Mouse (Mus musculus) heart, embryonic 14.5 days (tissue): ENCODE data around the gene Tmf1. TPM values are rescaled to one million over a fixed set of nuclear protein-coding genes. Genes with fewer than 3 reads are reported as not detected.

Experiments used
- ATAC-seq: fragments of 200-750 bp; cut with Nextera tagmentation; 2 replicates; pipeline ENCODE4 v1.8.0; 2017; ENCODE audit warnings: low read depth, moderate TSS enrichment; ENCODE audit not compliant: insufficient number of reproducible peaks, insufficient read depth, low FRiP score
- H3K27ac ChIP-seq, 2 experiments: fragments of 200-500 bp in 1 of 2; fragments of 300-500 bp in 1 of 2; sonication (generic) in 1 of 2; replicated peaks in 1 of 2; 2 replicates each; pipeline ENCODE4 v1.5.1; 2012 to 2014; ENCODE audit warnings: low read depth in 2 of 2, low read length in 2 of 2, control low read depth in 1 of 2, mild to moderate bottlenecking in 1 of 2, mixed read lengths in 1 of 2; ENCODE audit not compliant: control insufficient read depth in 1 of 2, insufficient read depth in 1 of 2
- H3K27me3 ChIP-seq: fragments of 300-500 bp; sonication (generic); 2 replicates; pipeline ENCODE4 v1.6.1; 2014; ENCODE audit warnings: mild to moderate bottlenecking, low read length, control low read depth; ENCODE audit not compliant: control insufficient read depth, insufficient read depth
- H3K36me3 ChIP-seq: fragments of 300-500 bp; sonication (generic); 2 replicates; pipeline ENCODE4 v1.6.1; 2014; ENCODE audit warnings: mild to moderate bottlenecking, control low read depth, low read length, mixed read lengths; ENCODE audit not compliant: control insufficient read depth, insufficient read depth
- H3K4me1 ChIP-seq, 2 experiments: fragments of 200-500 bp in 1 of 2; fragments of 300-500 bp in 1 of 2; sonication (generic) in 1 of 2; 2 replicates each; pipeline ENCODE4 v1.6.1; 2012 to 2014; ENCODE audit warnings: low read length in 2 of 2, control low read depth in 1 of 2, mixed read lengths in 1 of 2; ENCODE audit not compliant: control insufficient read depth in 2 of 2, insufficient read depth in 2 of 2
- H3K4me2 ChIP-seq: fragments of 300-500 bp; sonication (generic); 2 replicates; pipeline ENCODE4 v1.6.1; 2014; ENCODE audit warnings: mild to moderate bottlenecking, low read length
- H3K4me3 ChIP-seq, 2 experiments: fragments of 200-500 bp in 1 of 2; fragments of 300-500 bp in 1 of 2; sonication (generic) in 1 of 2; 2 replicates each; pipeline ENCODE4 v1.5.1; 2012 to 2014; ENCODE audit warnings: low read length in 2 of 2, mild to moderate bottlenecking in 2 of 2, control low read depth in 1 of 2, low read depth in 1 of 2, moderate library complexity in 1 of 2; ENCODE audit not compliant: control insufficient read depth in 1 of 2, insufficient read depth in 1 of 2
- H3K9ac ChIP-seq: fragments of 300-500 bp; sonication (generic); 2 replicates; pipeline ENCODE4 v1.6.1; 2014; ENCODE audit warnings: mild to moderate bottlenecking, low read length
- H3K9me3 ChIP-seq: fragments of 300-500 bp; sonication (generic); 2 replicates; pipeline ENCODE4 v1.6.1; 2016; ENCODE audit warnings: low read length, control low read depth; ENCODE audit not compliant: control insufficient read depth
- WGBS: fragments of 180-500 bp; shearing (Covaris S2); extraction: QIAGEN DNeasy Blood & Tissue Kit; methylation state at CpG from one replicate; pipeline ENCODE4 v1.1.7; 2014; 5-methylcytosine and 5-hydroxymethylcytosine counted together
- polyA plus RNA-seq: library from polyadenylated mRNA; unstranded; fragments of >200 nt; fragmentation: Nextera tagmentation; extraction: Ambion mirVana; gene quantifications from 2 replicates; pipeline ENCODE4 v1.2.1, GENCODE M21; 2014

The Tmf1 gene
- polyA plus RNA-seq, 1 experiment from 2014 or later = 25.1 TPM

- 65% methylated on average over 5 of the region's 5 CpGs for WGBS
- H3K4me2 ChIP-seq = no peak overlapping the region
- no peak for ATAC-seq
- H3K36me3 ChIP-seq = peaks cover 75% of the 10 kb centered on the region
- H3K27ac ChIP-seq = no peak overlapping the region
- H3K9ac ChIP-seq = no peak overlapping the region
- H3K9me3 ChIP-seq = no peaks in the 10 kb centered on the region
- no peak overlapping the region for H3K4me3 ChIP-seq
- H3K4me1 ChIP-seq = no peaks in the 10 kb centered on the region
- no peaks in the 10 kb centered on the region for H3K27me3 ChIP-seq
Measured at GRCm38 (mm10) chr6:97130979-97131378, 47.9 kb downstream of the Tmf1 start.

- peak overlapping the region in 1 of 2 experiments; percentile 48; a peak in 3 of 4 replicates for H3K27ac ChIP-seq
- H3K36me3 ChIP-seq = peaks cover 49% of the 10 kb centered on the region
- H3K4me1 ChIP-seq = peaks cover 5 to 10% of the 10 kb centered on the region in 2 experiments
- H3K27me3 ChIP-seq = no peaks in the 10 kb centered on the region
- no peak overlapping the region for H3K4me2 ChIP-seq
- H3K9ac ChIP-seq = no peak overlapping the region
- no peak overlapping the region for H3K4me3 ChIP-seq
- no peaks in the 10 kb centered on the region for H3K9me3 ChIP-seq
- no peak for ATAC-seq
- WGBS = 53% methylated on average over 10 of the region's 10 CpGs
Measured at GRCm38 (mm10) chr6:97124336-97125010, 54.4 kb downstream of the Tmf1 start.

DNA sequence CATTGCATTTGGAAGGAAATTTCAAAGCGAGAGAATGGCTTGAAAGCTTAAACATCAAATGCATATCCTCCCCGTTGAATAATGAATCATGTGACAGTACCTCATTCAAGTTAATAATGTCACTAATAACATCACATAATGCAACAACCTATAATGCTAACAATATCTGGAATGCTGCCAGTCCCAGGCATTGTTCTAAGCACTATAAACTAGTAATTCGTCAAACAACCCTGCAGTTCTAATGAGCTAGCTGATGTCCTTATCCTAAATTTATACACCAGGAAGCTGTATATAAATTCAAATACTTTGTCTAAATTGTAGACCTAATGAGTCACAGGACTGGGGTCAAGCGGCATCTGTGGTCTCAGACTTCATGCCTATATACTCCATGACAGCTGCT lies 58.0 kb downstream of the Tmf1 start:
- Histone ChIP-seq H3K9me3 (no peaks in the 10 kb centered on the region), H3K27ac (no peak overlapping the region), H3K4me3 (no peak overlapping the region), H3K27me3 (no peaks in the 10 kb centered on the region), H3K4me1 (peaks cover 5 to 10% of the 10 kb centered on the region in 2 experiments), H3K9ac (no peak overlapping the region), H3K36me3 (peaks cover 69% of the 10 kb centered on the region), H3K4me2 (no peak overlapping the region)
- no peak for ATAC-seq
- WGBS = 83% methylated on average over 4 of the region's 4 CpGs

- H3K9me3 ChIP-seq = no peaks in the 10 kb centered on the region
- H3K27ac ChIP-seq = no peak overlapping the region
- H3K4me3 ChIP-seq = no peak overlapping the region
- no peak for ATAC-seq
- no peaks in the 10 kb centered on the region for H3K27me3 ChIP-seq
- WGBS = 93% methylated on average over 3 of the region's 3 CpGs
- H3K36me3 ChIP-seq = peaks cover 77% of the 10 kb centered on the region
- no peak overlapping the region for H3K4me2 ChIP-seq
- H3K4me1 ChIP-seq = no peaks in the 10 kb centered on the region
- no peak overlapping the region for H3K9ac ChIP-seq
Measured at GRCm38 (mm10) chr6:97118327-97118726, 60.6 kb downstream of the Tmf1 start.

DNA sequence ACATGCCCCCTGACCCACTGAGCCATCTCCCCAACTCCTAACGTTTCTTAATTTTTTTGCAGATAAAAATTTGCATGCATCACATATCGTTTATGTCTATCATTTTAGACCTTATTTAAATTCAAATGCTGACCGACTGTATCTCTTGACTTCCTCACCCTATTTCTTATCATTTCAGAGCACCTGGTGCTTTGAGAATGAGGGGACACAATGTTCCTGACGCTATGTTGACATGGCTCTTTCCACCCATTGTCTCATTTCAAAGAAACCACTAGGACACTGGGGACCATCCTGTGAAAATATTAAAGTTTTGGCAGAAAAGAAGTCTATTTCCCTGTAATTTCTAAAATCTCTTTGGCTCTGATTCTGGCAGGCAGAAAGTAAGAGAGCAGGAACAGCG lies 62.0 kb downstream of the Tmf1 start:
- Histone ChIP-seq H3K9ac (no peak overlapping the region), H3K4me2 (no peak overlapping the region), H3K36me3 (peaks cover 83% of the 10 kb centered on the region), H3K27me3 (no peaks in the 10 kb centered on the region), H3K4me1 (no peaks in the 10 kb centered on the region), H3K4me3 (no peak overlapping the region), H3K9me3 (no peaks in the 10 kb centered on the region), H3K27ac (no peak overlapping the region)
- no peak for ATAC-seq
- WGBS = 68% methylated on average over 5 of the region's 5 CpGs

GRCm38 (mm10) chr6:97114821-97115220 lies 64.1 kb downstream of the Tmf1 start:
- Histone ChIP-seq H3K4me2 (no peak overlapping the region), H3K9me3 (no peaks in the 10 kb centered on the region), H3K9ac (no peak overlapping the region), H3K27ac (no peak overlapping the region), H3K4me3 (no peak overlapping the region), H3K4me1 (no peaks in the 10 kb centered on the region), H3K36me3 (peaks cover 84% of the 10 kb centered on the region), H3K27me3 (no peaks in the 10 kb centered on the region)
- ATAC-seq = no peak
- 63% methylated on average over 3 of the region's 3 CpGs for WGBS

GRCm38 (mm10) chr6:97112177-97112576 lies 66.7 kb downstream of the Tmf1 start:
- H3K36me3 ChIP-seq = peaks cover 60% of the 10 kb centered on the region
- no peak overlapping the region for H3K4me3 ChIP-seq
- ATAC-seq = no peak
- WGBS = 92% methylated on average over 8 of the region's 8 CpGs
- H3K9me3 ChIP-seq = no peaks in the 10 kb centered on the region
- H3K9ac ChIP-seq = no peak overlapping the region
- H3K27me3 ChIP-seq = no peaks in the 10 kb centered on the region
- H3K4me2 ChIP-seq = no peak overlapping the region
- H3K27ac ChIP-seq = no peak overlapping the region
- no peaks in the 10 kb centered on the region for H3K4me1 ChIP-seq

DNA sequence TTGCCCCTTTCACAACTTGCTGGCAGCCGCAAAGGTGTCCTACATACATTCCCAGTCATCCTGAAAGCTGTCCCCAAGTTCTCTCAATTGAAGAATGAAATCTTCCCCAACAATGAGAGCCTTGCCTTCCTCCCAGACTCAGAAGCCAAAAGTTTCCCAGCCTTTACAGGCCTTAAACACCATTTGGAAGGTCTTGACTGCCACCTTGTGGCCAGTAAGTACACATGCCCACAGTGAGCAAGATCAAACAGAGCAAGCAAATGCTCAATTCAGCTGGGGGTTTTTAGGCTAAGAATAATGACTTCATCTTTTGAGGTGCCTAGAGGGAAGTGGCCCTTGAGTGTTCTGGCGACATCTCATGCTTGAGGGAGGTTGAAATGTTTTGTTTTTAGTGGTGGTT lies 72.1 kb downstream of the Tmf1 start:
- H3K4me3 ChIP-seq = no peak overlapping the region
- H3K27ac ChIP-seq = no peak overlapping the region
- 19% methylated on average over 2 of the region's 2 CpGs for whole genome bisulfite sequencing
- no peak for ATAC-seq
- no peak overlapping the region for H3K4me2 ChIP-seq
- H3K9ac ChIP-seq = no peak overlapping the region
- H3K4me1 ChIP-seq = no peaks in the 10 kb centered on the region
- H3K9me3 ChIP-seq = no peaks in the 10 kb centered on the region
- H3K36me3 ChIP-seq = peaks cover 11% of the 10 kb centered on the region
- no peaks in the 10 kb centered on the region for H3K27me3 ChIP-seq
